Mouse (Mus musculus) induced T-regulatory cell, adult 2 months (primary cell): ENCODE data around the gene Pml.

Experiments
- DNase-seq: peaks from one replicate; pipeline ENCODE4 v3.0.0-alpha.2; 2012; ENCODE audit warnings: low read depth

The Pml gene

GRCm38 (mm10) chr9:58201861-58202549 is 47.6 kb downstream of the Pml start:
- DNase-seq: no peak

GRCm38 (mm10) chr9:58201091-58201842 is 48.3 kb downstream of the Pml start:
- DNase-seq: no peak

GRCm38 (mm10) chr9:58200270-58201090 is 49.1 kb downstream of the Pml start:
- no peak for DNase-seq

- no peak for DNase-seq
These were observed 50.0 kb downstream of the Pml start for GRCm38 (mm10) chr9:58199381-58200269.

- DNase-seq: no peak
These were observed 50.7 kb downstream of the Pml start for GRCm38 (mm10) chr9:58198801-58199371.

GRCm38 (mm10) chr9:58197781-58198701 is 51.5 kb downstream of the Pml start:
- peak; percentile 40 for DNase-seq

GRCm38 (mm10) chr9:58196610-58197567 is 52.7 kb downstream of the Pml start:
- DNase-seq: no peak

- no peak for DNase-seq
These were observed 53.4 kb downstream of the Pml start for GRCm38 (mm10) chr9:58196141-58196540.

- no peak for DNase-seq
These were observed 53.9 kb downstream of the Pml start for GRCm38 (mm10) chr9:58195671-58196070.

- DNase-seq: no peak
These were observed 55.4 kb downstream of the Pml start for GRCm38 (mm10) chr9:58194222-58194621.

- DNase-seq: no peak
These were observed 65.1 kb downstream of the Pml start for GRCm38 (mm10) chr9:58184456-58184855.

GRCm38 (mm10) chr9:58179390-58179789 is 70.2 kb downstream of the Pml start:
- DNase-seq: no peak

- DNase-seq: no peak
These were observed 72.4 kb downstream of the Pml start for GRCm38 (mm10) chr9:58177165-58177564.

- DNase-seq: no peak
These were observed 73.7 kb downstream of the Pml start for GRCm38 (mm10) chr9:58175745-58176487.

GRCm38 (mm10) chr9:58174818-58175251 is 74.8 kb downstream of the Pml start:
- DNase-seq: no peak

GRCm38 (mm10) chr9:58172863-58173262 is 76.7 kb downstream of the Pml start:
- DNase-seq: no peak

- DNase-seq: no peak
These were observed 80.2 kb downstream of the Pml start for GRCm38 (mm10) chr9:58169426-58169825.

GRCm38 (mm10) chr9:58168880-58169279 is 80.7 kb downstream of the Pml start:
- no peak for DNase-seq
